Mouse (Mus musculus) thymus, postnatal 14 days (tissue): Measurements from ENCODE around the gene Gm49416.

Experiments
- DNase-seq: peaks from one replicate; pipeline ENCODE4 v3.0.0; 2021

Gene Gm49416

DNA sequence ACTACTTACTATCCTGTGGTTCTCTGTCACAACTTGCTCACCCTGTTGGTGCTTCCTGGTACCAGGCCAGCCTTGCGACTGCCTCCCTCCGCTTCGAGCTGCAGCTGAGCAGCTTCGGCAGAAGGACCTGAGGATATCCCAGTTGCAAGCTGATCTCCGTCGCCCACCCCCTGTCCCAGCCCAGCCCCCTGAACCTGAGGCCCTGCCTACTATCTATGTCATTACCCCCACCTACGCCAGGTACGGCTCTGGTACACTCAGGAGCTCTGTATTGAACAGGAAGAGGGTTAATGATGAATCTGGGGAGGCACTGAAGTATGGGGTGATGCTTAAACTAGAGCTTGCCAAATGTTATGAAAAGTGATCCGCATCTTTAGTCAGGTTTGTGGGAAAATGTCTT, 33.0 kb downstream of the Gm49416 start:
- no peak for DNase-seq

DNA sequence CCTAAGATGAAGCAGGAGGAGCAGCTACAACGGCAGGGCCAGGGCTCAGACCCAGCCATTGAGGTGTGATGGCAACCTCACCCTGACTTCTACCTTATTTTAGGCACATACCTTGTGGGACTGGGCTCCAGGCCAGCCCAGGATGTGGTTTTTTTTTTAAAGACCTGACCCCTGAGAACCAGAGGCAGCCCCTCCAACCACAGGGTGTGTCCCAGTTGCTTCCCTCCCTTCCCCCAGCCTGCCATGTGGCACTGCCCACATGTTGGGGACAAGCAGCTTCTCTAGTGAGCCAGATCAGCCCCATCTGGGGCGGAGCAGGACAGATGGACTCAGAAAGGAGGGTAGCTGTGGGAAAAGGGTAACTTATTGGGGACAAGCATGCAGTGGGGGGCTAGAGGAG, 38.0 kb downstream of the Gm49416 start:
- no peak for DNase-seq

GRCm38 (mm10) chr19:8927891-8928525, 39.3 kb downstream of the Gm49416 start:
- no peak for DNase-seq

- DNase-seq, result no peak
Observed at GRCm38 (mm10) chr19:8928689-8929223, 40.0 kb downstream of the Gm49416 start.

DNA sequence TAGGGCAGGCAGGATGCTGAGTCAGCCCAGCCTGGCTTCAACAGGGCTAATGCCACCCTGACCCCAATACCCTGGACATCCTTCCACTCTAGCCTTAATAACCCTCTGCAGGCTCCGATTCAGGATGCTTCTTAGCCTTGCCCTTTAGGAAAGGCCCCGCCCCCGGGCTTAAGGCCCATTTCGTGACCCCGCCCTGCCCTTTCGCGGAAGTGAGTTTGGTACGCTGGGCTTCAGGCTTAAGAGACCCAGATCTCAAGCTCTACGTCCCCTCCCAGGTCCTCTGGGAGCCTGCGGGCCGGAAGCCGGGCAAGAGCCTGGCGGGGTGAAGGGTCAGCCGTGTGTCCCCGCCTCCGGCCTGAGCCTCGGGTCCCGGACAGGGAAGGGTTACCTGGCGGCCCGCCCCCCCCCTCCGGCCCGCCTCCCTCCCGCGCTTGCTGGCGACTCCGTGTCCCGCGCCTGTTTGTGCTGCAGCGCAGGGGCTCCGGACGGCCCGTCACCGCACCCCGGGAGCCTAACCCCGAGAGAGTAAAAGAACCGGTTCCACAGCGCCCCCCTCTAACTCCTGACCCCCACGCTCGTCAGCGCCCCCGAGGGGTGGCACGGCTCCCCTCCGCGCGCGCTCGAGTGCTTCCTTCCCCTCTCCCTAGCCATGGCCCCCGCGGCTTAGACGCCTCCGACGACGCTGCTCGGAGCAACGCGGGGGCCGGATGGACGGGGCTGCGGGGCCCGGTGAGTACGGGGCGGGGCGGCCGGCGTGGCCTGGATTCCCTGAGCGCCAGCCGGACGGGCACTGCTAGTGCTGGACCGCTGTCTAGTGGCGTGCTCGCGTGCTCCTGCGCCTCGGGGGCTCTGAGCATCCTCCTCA, 40.7 kb downstream of the Gm49416 start, which contains the start of the genes Rom1 and Eml3:
Gene Rom1 (minus strand): TSS at position 133 of the 865 bp plus-strand sequence.
Gene Eml3 (plus strand): TSS at position 329 of the 865 bp plus-strand sequence.
- peak; percentile 93 for DNase-seq

DNA sequence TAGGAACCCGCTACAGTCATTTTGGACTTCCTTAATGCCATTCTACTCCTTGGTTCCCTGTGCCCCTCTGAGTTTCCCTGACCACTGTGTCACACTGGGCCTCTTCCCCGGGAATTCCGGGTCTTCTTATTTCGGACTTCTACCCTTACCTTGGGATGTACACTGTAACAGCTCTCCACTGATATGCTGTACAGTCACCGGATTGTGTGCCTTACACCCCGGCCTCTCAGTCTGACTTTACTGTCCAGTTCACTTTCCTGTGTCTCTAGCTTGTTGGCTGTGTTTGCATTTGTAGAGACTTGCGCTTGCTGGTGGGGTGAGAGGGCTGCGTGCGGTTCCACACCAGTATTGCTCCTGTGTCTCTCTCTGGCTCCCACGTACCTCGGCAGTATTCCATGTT, 41.4 kb downstream of the Gm49416 start:
- no peak for DNase-seq

- no peak for DNase-seq
Observed at GRCm38 (mm10) chr19:8930771-8931170, 42.0 kb downstream of the Gm49416 start.

GRCm38 (mm10) chr19:8936736-8937135, 48.0 kb downstream of the Gm49416 start:
- DNase-seq, result no peak

DNA sequence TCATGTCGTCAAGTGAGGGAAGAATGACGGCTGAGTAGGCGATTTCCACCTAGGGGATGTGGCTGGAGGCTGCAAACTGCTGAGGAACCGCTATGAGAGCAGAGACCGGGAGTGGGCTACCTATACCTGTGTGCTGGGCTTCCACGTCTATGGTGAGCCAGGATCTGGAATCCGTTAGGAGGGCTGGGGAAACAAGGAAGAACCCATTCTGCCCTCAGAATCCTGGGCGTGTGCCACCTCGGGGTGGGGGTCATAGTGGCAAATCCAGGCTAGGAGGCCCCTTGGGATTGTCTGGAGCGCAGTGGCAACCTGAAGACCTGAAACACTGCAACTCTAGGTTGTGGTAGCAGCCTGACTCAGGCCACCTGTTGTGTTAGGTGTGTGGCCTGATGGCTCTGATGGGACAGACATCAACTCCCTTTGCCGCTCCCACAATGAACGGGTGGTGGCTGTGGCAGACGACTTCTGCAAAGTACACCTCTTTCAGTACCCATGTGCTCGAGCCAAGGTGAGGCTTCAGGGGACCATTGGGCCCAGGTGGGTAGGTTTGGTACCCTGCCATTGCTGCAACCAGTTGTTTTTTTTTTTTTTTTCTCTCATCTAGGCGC, 51.9 kb downstream of the Gm49416 start:
- DNase-seq, result no peak

GRCm38 (mm10) chr19:8941136-8941514, 52.4 kb downstream of the Gm49416 start:
- DNase-seq, result no peak

- peak; percentile 99 for DNase-seq
Observed at GRCm38 (mm10) chr19:8941515-8942217, 52.9 kb downstream of the Gm49416 start, which contains the start of gene Mta2. Gene Mta2, plus strand, starts transcription at chr19:8941875.

GRCm38 (mm10) chr19:8942276-8942964, 53.7 kb downstream of the Gm49416 start:
- no peak for DNase-seq

DNA sequence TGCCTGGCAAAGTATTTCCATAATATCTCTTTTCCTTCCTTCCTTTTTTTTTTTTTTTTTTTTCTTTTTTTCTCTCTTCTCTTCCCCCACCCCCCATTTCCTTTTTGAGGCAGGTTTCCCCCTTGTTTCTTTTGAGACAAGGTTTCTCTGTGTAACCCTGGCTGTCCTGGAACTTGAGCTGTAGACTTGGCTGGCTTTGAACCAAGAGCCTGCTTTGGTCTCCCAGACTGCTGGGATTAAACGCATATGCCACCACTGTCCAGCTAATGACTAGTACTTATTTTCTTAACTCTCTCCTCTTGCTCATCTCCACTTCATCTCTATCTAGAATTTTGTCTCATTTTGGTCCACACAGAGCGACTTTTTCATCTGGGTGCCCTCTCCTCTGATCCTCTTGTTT, 54.3 kb downstream of the Gm49416 start:
- DNase-seq, result no peak

DNA sequence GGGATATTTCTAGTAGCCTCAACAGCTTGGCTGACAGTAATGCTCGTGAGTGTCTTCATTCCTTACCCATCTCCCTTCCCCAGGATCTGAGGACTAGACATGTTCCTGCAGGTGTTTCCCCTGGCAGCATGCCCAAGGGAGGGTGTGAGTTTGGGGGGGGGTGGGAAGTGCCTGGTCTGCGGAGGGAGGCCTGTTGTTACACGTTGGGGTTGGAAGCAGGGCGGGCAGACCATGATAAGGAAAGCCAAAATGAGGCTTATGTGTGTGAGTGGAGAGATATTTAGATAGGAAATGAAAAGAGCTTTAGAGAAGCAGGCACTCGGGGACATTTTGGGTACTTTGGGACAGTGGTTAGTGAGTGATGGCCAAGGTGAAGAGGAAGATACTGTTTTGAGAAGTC, 55.3 kb downstream of the Gm49416 start:
- DNase-seq, result no peak

DNA sequence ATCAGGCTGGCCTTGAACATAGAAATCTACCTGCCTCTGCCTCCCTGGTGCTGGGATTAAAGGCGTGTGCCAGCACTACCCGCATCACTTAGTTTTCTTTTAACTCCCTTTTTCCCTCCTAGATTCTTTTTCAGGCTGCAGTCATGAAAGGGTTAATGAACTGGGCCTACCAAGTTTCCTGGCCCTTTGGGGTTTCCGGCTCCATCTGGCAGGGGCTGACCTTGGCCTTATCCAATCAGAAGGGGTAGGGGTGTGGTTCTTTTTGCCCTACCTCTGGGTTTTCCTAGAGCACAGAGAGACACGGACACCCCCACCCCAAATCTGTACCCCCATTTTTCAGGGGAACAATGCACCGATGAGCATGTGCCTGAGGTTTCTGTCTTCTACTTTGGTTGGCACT, 56.0 kb downstream of the Gm49416 start:
- DNase-seq, result peak; percentile 72
